Mouse (Mus musculus): Measurements from ENCODE around the gene Icam4.
"Not testable (repeated sequence)": the region's sequence is repeated elsewhere in the genome, so short reads cannot be mapped to it uniquely, and the experiment has no call there.

Icam4 gene

DNA sequence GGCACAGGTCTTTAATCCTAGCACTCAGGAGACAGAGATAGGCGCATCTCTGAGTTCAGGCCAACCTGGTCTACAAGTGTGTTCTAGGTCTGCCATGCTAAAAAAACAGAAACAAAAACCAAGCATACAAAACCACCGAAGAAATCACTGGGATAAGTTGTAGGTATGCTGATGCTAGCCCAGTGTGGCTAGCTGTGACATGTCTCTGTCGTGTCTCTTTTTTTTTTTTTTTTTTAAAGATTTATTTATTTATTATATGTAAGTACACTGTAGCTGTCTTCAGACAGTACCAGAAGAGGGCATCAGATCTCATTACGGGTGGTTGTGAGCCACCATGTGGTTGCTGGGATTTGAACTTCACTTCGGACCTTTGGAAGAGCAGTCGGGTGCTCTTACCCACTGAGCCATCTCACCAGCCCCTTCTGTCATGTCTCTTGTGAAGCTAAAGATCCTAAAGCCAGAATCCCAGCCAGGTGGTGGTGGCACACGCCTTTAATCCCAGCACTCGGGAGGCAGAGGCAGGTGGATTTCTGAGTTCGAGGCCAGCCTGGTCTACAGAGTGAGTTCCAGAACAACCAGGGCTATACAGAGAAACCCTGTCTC, 18.1 kb upstream of the Icam4 start:
- not testable (repeated sequence) for ATAC-seq (ENCODE audit: insufficient number of reproducible peaks, low FRiP score, low TSS enrichment)

DNA sequence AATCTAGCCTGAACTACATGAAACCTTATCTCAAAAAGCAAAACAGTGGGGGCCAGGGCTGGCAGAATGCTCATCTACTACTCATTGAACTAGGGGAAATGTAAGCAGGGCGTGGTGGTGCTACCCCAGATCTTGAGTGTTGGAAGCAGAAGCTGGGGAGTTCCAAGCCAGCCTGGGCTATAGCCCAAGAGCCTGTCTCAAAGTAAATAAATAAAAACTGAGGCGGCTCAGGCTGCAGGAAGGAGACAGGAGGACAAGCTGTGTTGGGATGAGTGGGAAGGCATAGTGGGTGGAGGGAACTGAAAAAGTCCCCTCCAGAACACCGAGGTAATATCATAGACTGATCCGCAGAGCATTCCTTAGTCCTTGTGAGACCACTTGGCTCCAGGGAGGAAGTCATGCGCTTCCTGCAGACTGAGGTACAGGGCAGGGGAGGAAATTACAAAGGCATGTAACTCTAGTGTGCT, 17.3 kb upstream of the Icam4 start:
- ATAC-seq (ENCODE audit: insufficient number of reproducible peaks, low FRiP score, low TSS enrichment) = no peak

DNA sequence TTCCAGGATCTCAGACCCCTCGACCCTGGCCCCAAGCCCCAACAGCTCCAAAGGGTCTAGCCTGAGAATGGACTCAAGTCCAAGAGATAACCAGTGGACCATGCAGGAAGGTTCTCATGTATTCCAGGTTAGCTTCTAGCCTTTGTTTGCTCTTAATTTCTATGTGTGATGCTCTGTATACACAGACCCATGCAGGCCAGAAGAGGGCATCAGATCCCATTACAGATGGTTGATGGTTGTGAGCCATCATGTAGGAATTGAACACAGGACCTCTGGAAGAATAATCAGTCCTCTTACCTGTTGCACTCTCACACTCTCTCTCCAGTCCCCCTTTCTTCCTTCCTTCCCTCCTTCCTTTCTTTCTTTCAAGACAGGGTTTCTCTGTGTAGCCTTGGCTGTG, 16.8 kb upstream of the Icam4 start:
- ATAC-seq (ENCODE audit: insufficient number of reproducible peaks, low FRiP score, low TSS enrichment) = no peak

DNA sequence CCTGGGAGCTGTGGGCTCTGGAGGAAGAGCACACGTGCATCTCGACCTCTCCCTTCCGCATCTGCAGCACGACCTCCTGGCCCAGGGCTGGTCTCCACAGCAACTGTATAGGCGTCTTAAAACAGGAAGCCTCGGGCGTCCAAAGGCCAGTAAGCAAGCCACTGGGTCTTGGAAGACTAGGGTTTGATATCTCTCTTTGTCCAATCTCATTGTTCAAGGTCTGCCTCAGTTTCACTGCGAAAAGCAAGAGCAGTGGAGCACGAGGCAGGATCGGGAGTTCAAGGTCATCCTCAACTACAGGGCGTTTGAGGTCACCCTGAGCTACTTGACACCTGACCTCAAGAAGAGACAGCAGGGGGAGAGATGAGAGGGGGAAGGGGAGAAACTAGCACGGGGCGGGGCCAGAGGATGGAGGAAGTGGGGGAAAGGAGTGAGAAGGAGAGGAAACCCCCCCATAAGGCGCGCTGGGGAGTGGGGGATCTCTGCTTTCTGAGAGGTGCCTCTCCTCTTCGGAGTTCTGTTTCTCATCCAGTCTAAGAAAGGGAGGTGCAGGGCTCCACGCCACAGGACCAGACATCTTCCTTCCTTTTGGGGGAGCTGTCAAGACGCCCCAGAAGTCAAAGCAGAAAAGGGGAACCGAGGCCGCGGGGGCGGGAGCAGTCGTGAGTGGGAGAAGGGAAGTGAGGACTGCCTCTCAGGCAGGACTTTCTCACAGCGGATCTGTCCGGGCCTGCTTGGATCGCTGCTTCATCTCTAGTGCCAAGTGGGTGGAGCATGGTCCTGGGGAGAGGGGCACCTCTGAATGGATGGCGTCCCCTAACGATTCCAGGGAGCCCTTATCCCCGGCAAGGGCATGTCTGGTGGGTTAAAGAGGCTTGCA, 14.2 kb upstream of the Icam4 start:
- ATAC-seq (ENCODE audit: insufficient number of reproducible peaks, low FRiP score, low TSS enrichment) = no peak

DNA sequence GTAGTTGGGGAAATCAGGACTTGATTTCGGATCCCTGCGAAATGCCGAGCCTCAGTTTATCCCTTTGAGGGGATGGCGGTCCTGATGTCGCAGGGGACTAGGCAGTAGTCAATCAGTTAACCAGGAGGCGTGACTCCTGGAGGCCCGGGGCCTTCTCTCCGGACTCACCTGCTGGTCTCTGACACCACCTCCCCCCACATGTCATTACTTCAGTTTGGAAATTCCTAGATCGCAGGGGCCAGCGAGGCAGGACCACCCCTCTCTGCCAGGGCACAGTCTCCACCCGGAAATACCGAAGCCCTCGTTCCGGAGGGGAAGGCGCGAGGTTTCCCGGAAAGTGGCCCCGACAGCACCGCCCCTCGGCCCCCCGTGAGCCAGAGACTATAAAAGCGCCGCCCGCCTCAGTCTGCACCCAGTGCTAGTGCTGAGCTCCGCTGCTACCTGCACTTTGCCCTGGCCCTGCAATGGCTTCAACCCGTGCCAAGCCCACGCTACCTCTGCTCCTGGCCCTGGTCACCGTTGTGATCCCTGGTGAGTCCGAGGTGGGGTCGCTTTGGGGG, 13.5 kb upstream of the Icam4 start, which contains the start of gene Icam1:
TSS of gene Icam1 (plus strand) at position 415 of the 560 bp plus-strand sequence.
- no peak for ATAC-seq (ENCODE audit: insufficient number of reproducible peaks, low FRiP score, low TSS enrichment)

DNA sequence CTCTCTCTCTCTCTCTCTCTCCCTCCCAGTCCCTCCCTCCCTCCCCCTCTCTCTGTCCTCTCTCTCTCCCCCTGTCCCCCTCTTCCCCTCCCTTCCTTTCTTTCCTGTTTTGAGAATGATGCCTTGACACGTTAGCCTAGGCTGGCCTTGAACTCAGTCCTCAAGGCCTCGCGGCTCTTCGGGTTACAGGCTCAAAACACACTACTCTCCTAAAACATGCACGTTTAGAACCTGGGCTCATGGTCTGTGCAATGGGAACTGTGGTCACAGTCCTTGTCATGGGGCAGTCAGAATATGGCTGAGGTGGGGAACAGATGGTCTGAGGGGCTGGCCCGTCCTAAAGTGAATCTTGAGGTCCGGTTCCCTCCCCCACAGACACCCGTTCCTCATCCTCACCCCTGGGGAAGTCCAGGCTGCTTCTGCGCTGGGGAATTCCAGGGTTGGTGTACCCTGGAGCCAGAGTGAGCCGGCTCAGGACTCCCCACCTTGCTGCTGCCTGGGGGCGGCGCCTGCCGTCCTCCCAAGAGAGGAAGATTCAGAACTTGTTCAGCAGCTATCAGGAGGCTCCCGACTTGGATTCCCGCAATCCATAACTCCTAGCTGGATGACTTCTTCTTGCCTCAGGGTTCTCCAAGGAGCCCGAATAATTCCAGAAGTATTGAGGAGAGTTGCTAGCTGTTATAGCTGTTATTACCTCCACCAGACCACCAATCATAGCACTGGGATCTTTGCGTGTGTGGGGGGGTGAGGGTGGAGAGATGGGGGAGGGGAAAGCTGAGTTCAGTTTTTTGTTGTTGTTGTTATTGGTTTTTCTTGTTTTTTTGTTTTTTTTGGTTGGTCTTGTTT, 12.6 kb upstream of the Icam4 start:
- no peak for ATAC-seq (ENCODE audit: insufficient number of reproducible peaks, low FRiP score, low TSS enrichment)

DNA sequence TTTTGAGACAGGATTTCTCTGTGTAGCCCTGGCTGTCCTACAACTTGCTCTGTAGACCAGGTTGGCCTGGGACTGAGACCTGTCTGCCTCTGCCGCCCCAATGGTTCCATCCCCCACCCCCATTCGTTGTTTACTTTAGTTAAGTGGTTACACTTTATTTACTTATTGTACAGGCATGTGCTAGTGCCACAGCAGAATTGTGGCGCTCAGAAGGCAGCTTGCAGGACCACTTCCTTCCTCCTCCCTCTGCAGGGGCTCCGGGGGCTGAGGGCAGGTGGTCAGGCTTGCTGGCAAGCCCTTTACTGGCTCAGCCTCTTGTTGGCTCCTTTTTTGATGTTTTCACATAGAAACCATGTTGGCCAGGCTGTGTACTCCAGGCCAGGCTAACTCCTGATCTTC, 12.0 kb upstream of the Icam4 start:
- no peak for ATAC-seq (ENCODE audit: insufficient number of reproducible peaks, low FRiP score, low TSS enrichment)

DNA sequence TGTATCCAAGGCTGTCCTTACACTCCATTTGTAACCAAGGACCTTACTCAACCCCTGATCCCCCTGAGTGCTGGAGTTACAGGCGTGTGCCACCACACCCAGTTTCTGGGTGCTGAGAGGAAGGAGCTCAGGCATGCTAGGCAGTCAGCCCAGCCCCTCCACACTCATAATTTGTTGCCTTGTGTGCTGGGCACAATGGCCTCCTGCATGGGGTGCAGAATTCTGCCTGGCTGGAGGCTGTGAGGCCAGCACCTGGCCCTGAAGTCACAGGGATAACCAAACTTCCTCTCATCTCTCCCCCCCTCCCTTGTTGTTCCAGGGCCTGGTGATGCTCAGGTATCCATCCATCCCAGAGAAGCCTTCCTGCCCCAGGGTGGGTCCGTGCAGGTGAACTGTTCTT, 10.6 kb upstream of the Icam4 start:
- no peak for ATAC-seq (ENCODE audit: insufficient number of reproducible peaks, low FRiP score, low TSS enrichment)

DNA sequence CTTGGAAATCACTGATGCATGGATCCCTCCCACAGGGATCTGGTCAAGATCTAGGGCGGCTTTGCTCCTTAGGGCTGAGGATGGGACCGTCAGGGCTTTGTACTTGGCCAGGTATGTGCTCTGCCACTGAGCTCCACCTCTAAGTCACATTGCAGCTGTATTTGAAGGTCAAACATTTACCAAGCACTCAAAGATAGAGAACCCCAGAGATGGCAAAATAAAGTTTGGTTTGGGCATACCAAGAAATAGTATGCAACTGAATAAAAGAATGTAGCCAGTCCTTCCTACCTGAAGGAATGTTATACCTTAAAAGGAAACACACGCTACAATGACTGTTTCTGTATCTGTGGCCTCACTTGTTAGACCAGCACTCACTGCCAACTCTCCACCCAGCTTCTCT, 7.8 kb upstream of the Icam4 start:
- no peak for ATAC-seq (ENCODE audit: insufficient number of reproducible peaks, low FRiP score, low TSS enrichment)

DNA sequence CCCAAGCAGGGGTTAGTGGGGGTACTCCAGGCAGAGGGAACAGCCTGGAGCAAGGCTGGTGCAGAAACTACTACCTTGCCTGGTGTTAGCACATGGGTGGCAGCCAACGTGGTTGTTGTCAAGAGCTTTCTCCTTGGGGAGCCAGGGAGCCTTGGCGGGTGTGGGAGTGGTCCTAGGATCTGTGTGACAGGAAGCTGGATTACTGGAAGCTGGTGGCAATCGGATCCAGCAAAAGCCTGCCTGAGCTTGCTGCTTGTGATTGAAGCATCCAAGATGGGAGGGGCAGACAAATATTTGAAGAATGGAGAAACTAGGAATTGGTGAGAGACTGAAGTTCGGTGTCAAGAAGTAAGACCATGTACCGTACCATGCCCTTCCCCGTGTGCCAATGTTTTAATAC, 6.9 kb upstream of the Icam4 start:
- ATAC-seq (ENCODE audit: insufficient number of reproducible peaks, low FRiP score, low TSS enrichment) = no peak

DNA sequence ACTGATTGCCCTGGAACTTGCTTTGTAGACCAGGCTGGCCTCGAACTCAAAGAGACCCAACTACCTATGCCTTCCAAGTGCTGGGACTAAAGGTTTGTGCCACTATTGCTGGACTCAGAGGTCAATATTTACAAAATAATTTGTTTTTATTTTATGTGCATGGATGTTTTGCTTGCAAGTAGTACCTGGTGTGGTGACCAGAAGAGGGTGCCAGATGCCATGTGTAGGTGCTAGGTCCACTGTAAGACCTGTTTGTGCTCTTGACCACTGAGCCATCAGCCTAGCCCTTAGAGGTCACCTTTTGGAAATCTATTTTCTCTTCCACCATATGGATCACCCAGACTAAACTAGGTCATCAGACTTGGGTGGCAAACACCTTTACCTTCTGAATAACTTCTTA, 6.4 kb upstream of the Icam4 start:
- no peak for ATAC-seq (ENCODE audit: insufficient number of reproducible peaks, low FRiP score, low TSS enrichment)

DNA sequence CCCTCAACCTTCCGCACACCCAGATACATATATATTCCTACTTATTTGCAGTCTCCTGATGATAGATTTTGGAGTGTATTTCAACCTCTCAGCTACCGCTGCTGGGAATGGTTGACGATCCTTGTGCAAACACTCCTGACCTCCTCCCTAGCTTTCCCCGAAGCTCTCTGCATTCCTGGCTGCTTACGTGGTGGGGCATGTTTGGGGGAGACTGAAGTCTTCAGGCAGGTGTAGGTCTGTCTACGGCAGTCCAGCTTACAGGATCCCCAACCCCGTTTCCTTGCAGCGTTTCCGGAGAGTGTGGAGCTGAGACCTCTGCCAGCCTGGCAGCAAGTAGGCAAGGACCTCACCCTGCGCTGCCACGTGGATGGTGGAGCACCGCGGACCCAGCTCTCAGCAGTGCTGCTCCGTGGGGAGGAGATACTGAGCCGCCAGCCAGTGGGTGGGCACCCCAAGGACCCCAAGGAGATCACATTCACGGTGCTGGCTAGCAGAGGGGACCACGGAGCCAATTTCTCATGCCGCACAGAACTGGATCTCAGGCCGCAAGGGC, 3.8 kb upstream of the Icam4 start:
- no peak for ATAC-seq (ENCODE audit: insufficient number of reproducible peaks, low FRiP score, low TSS enrichment)

DNA sequence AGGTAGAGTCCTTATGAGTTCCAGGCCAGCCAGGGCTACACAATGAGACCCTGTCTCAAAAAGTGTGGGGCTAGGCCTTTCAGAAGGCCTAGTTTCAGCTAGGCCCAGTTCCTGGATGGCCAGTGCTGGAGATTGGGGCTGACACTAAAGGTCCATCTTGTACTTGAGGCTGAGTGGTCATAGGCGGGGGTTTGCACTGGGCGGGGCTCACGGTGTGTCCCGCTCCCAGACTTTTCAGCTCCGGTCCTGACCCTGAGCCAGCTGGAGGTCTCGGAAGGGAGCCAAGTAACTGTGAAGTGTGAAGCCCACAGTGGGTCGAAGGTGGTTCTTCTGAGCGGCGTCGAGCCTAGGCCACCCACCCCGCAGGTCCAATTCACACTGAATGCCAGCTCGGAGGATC, 2.3 kb upstream of the Icam4 start:
- ATAC-seq (ENCODE audit: insufficient number of reproducible peaks, low FRiP score, low TSS enrichment) = no peak

DNA sequence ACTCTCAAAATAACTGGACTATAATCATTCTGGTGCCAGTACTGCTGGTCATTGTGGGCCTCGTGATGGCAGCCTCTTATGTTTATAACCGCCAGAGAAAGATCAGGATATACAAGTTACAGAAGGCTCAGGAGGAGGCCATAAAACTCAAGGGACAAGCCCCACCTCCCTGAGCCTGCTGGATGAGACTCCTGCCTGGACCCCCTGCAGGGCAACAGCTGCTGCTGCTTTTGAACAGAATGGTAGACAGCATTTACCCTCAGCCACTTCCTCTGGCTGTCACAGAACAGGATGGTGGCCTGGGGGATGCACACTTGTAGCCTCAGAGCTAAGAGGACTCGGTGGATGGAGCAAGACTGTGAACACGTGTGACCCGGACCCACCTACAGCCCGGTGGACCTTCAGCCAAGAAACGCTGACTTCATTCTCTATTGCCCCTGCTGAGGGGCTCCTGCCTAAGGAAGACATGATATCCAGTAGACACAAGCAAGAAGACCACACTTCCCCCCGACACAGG, 1.3 kb upstream of the Icam4 start:
- no peak for ATAC-seq (ENCODE audit: insufficient number of reproducible peaks, low FRiP score, low TSS enrichment)

DNA sequence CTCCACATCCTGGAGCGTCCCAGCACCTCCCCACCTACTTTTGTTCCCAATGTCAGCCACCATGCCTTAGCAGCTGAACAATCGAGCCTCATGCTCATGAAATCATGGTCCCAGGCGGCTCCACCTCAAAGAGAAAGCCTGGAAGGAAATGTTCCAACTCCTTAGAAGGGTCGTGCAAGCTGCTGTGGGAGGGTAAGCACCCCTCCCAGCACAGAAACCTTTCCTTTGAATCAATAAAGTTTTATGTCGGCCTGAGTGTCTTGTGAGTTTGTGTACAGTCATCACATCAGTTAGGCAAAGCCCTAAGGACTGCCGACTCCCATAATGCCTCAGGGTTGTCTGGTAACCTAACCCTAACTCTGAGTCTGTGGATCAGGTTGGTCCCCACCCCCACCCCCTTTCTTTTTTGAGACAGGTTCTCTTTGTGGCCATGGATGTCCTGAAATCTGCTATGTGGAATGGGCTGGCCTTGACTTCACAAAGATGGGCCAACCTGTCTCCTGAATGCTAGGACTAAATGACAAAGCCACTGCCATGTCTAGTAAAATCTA, 538 bp upstream of the Icam4 start:
- no peak for ATAC-seq (ENCODE audit: insufficient number of reproducible peaks, low FRiP score, low TSS enrichment)

DNA sequence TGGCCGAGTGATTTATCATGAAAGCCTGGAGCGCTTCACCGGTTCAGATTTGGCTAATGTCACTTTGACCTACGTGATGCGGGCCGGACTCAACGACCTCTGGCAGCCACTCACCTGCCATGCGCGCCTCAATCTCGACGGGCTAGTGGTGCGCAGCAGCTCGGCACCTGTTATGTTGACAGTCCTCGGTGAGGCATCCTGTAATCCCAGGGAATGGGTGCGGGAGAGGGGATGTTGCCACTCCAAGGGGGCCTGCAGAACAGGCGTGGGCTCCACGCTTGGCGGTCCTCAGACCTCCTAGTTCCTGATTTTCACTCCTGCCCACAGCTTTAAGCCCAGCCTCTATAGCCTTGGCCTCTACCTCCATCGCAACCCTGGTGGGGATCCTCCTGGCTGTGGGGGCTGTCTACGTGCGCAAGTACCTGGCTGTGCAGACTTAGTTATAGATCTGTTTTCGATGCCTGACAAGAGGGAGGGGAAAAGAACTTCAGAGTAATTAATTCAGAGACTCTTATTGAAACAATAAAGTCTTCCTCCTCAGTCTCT, 955 bp downstream of the Icam4 start:
- no peak for ATAC-seq (ENCODE audit: insufficient number of reproducible peaks, low FRiP score, low TSS enrichment)

DNA sequence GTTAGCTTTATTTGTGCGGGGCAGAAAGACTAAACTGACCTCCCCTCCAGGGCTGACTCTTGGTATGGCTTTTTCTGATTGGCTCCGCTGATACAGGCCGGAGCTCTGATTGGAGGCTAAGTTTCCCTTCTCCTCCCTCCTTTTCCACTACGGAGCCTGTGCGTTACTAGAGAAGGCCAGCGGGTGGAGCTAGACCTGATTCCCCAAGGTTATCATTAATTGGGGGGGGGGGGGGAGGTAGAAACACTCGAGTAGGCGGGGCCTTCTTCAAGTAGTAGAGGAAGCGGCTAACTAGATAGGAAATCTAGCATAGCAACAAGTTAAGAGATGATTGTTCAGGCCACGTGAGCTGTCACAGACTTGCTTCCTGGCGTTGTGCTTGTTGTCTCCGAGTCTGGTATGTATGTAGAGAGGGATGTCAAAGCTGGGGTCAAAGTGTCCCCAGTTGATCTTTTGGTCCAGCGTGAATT, 1.6 kb downstream of the Icam4 start:
- ATAC-seq (ENCODE audit: insufficient number of reproducible peaks, low FRiP score, low TSS enrichment) = peak; percentile 74; the same call in 1 of the 2 replicates

DNA sequence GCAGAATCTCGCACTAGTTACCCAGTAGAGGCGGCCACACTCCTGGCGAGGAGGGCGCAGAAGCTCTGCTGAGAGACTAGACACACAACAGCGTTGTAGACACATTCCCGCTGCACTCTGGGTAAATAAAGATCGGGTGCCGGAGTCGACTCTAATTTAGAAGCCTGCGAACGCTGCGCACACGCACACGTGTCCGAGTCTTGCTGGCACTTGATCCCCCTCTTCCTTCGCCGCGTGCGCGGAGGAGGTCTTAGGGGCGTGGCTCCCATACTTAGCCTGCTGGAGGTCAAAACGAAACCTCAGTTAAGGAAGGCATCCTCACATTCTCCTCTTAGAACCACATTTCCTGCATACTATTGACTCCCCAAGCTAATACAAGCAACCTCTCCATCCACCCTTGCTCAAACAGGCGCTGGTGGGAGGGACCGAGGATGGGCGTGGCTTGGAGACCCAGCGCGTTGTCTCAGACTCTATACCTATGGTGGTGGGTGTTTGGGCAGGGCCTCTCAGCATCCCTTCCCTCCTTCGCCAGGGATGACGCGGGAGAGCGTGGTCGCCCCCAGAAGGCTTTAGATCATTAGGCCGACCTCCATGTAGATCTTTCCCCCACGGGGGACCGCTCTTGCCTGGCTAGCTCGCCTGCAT, 2.2 kb downstream of the Icam4 start:
- ATAC-seq (ENCODE audit: insufficient number of reproducible peaks, low FRiP score, low TSS enrichment) = no peak

DNA sequence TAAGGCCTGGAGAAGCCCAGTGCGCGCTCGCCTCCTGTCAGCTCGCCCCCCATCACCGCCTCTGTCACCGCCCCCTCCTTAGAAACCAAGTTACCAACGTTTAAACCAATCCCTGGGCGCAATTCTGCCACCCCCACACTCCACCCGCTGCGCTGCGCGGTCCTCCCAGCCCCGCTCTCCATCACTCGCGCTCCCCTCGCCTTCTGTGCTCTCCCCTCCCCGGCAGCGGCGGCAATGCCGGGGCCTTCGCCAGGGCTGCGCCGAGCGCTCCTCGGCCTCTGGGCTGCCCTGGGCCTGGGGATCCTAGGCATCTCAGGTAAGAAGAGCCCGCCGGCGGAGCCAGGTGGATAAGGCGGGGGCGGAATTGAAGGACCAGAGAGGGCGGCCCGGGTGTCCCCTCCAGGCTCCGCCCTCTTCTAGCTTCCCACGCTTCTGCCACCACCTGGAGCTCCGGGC, 2.8 kb downstream of the Icam4 start, which contains the start of gene Icam5:
TSS of gene Icam5 (plus strand) at position 178 of the 456 bp plus-strand sequence.
- ATAC-seq (ENCODE audit: insufficient number of reproducible peaks, low FRiP score, low TSS enrichment) = peak; percentile 36
